Mouse (Mus musculus) kidney, adult 18-20 months (tissue): ENCODE results near the gene Ssh3.

Source experiments
- DNase-seq: peaks from one replicate; pipeline ENCODE4 v3.0.0; 2021

Ssh3 gene

DNA sequence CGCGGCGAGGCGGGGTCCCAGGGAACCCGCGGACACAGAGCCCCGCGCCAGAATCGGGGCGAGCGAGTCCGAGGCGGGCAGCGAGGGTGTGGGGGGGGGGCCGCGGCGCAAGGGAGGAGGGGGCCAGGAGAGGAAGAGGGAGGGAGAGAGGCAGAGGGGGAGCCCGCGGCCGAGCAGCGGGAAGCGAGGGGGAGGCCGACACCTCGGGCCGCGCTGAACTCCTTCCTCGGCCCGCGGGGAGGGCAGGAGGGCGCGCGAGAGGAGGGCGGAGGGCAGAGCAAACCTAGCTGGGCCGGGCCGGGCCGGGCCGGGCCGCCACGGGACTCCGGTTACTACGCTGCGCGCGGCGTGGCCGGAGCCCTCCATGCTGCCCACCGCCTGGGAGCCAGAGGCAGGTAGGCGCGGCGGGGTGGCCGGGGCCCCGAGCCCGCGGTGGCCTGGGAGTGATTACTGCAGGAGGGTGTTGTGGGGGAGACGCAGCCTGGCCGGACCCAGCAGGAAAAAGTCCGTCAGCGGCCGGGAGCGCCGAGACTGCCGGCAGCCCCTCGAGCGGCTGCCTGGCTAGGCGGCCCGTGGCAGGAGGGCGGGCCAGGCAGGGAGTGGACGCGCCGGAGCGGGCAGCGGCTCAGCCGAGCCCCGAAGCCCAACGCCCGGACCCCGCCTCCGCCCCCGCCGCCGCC is 54.1 kb downstream of the Ssh3 start:
- peak; percentile 59 for DNase-seq

- DNase-seq, result peak; percentile 63
Measured at GRCm38 (mm10) chr19:4214071-4214770, 54.8 kb downstream of the Ssh3 start, which contains the start of the genes Clcf1 and AC109138.7. Clcf1 (plus strand) TSS chr19:4214238. AC109138.7 (plus strand) TSS chr19:4214357.

DNA sequence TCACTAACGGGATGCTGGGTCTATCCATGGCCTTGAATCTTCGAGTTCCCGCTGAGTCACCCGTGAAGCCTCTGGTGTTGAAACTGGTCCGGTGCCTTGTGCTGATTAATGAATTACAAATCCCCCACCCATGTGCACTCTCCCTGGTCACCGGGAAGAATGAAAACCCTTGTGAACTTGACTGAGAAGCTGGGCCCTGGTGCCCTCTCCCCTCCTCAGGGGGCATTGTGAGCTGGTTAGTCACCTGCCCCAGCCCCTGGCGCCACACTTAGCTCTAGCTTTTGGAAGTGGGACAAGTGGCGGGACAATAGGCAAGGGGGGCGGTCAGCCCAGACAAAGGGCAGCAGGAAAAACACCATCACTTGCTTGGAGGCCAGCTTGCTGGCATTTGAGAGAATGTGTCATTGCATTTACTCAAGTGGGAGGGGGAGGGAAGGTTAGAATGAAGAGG is 55.4 kb downstream of the Ssh3 start:
- DNase-seq, result peak; percentile 69

DNA sequence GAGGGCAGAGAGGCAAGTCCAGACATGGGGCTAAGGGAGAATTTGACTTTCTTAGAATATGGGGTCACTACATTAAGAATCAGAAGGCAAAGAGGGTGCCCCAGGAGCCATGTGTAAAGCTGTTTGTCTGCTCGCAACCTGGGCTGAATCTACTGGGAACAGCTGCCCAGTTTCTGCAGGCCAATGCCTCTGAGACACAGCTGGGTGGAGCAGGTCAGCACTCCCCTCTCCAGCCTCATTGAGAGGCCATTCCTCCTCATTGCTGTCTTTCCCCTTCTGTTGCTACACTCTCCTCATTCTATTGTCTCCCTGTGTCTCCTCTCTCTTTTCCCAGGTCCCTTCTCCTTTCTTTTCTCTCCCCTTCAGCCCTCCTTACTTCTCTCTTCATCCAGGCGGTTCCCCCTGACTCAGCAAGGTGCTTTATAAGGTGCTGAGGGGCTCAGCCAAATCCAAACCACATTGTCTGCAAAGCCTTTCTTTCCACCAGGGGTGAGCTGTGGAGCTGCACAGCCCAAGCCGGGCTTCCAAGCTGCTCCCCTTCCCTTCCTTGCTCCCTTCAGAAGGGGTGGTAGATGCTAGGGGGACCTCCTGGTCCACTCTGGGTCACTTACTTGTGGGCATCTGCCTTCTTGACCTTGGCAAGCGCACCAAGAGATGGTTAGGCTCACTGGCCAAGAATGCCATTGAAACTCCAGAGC is 56.9 kb downstream of the Ssh3 start:
- no peak for DNase-seq
